Mouse (Mus musculus) liver, adult 2 months (tissue): ENCODE measurements around the gene Vegfd. TPM values are rescaled to one million over a fixed set of nuclear protein-coding genes. Genes with fewer than 3 reads are reported as not detected.
A peak's percentile ranks its signal among the peaks of the same experiment; 100 is the strongest.

Experiments
- DNase-seq: peaks from one replicate; pipeline ENCODE4 v3.0.0-alpha.2; 2011; ENCODE audit warnings: low read depth, low spot score; ENCODE audit errors: extremely low read depth
- H3K27ac ChIP-seq: fragments of 200-500 bp; replicated peaks from 2 replicates; pipeline ENCODE4 v1.5.1; 2012; ENCODE audit warnings: low read depth, mild to moderate bottlenecking, control low read depth, inconsistent platforms, low read length; ENCODE audit not compliant: insufficient read depth
- H3K27me3 ChIP-seq: fragments of 200-500 bp; 2 replicates; pipeline ENCODE4 v1.6.1; 2012; ENCODE audit warnings: mild to moderate bottlenecking, moderate library complexity, low read length, inconsistent platforms; ENCODE audit not compliant: control insufficient read depth, insufficient read depth
- H3K36me3 ChIP-seq: fragments of 200-500 bp; 2 replicates; pipeline ENCODE4 v1.6.1; 2012; ENCODE audit warnings: low read length, inconsistent platforms; ENCODE audit not compliant: control insufficient read depth, insufficient read depth
- H3K4me1 ChIP-seq: fragments of 200-500 bp; 2 replicates; pipeline ENCODE4 v1.6.1; 2011; ENCODE audit warnings: low read length; ENCODE audit not compliant: control insufficient read depth, insufficient read depth
- H3K4me3 ChIP-seq: fragments of 200-500 bp; 2 replicates; pipeline ENCODE4 v1.5.1; 2011; ENCODE audit warnings: low read depth, mild to moderate bottlenecking, control low read depth, low read length, moderate library complexity; ENCODE audit not compliant: insufficient read depth
- H3K79me2 ChIP-seq: fragments of 200-500 bp; 2 replicates; pipeline ENCODE4 v1.6.1; 2012; ENCODE audit warnings: inconsistent platforms, mild to moderate bottlenecking, low read length, moderate library complexity; ENCODE audit not compliant: control insufficient read depth, insufficient read depth
- H3K9ac ChIP-seq: fragments of 200-500 bp; 2 replicates; pipeline ENCODE4 v1.6.1; 2012; ENCODE audit warnings: low read depth, mild to moderate bottlenecking, control low read depth, inconsistent platforms, low read length
- CTCF ChIP-seq: fragments of 200-500 bp; IDR thresholded peaks from 2 replicates; pipeline ENCODE4 v1.5.1; 2011; ENCODE audit warnings: low read depth, low read length, control low read depth
- POLR2A ChIP-seq: fragments of 200-500 bp; IDR thresholded peaks from 2 replicates; pipeline ENCODE4 v1.6.1; 2011; ENCODE audit warnings: low read length, control low read depth; ENCODE audit not compliant: insufficient read depth; ENCODE audit errors: extremely low read depth
- WGBS: fragments of 180-500 bp; shearing (Covaris S2); methylation state at CpG from one replicate; pipeline ENCODE4 v1.1.7; 2018; 5-methylcytosine and 5-hydroxymethylcytosine counted together
- polyA plus RNA-seq: library from polyadenylated mRNA; depleted of rRNA; stranded (reverse); fragments of >200 nt; gene quantifications from 2 replicates; pipeline ENCODE4 v1.2.3, GENCODE M21; 2012; rRNA removed
- total RNA-seq: library from RNA; depleted of rRNA; stranded (reverse); fragments of >200 nt; gene quantifications from 2 replicates; pipeline ENCODE4 v1.2.3, GENCODE M21; 2014; rRNA removed

The Vegfd gene
- total and polyA plus RNA-seq, 2 experiments: 1.0 to 1.2 TPM

- no peaks in the 10 kb centered on the region for H3K79me2 ChIP-seq
These were observed 68.1 kb downstream of the Vegfd start for GRCm38 (mm10) chrX:164441306-164441705.

GRCm38 (mm10) chrX:164445601-164446000, 72.4 kb downstream of the Vegfd start:
- DNase-seq: peak; percentile 68
- WGBS: 37% methylated on average over 12 of the region's 12 CpGs
- Histone ChIP-seq H3K9ac (no peak overlapping the region), H3K27me3 (no peaks in the 10 kb centered on the region), H3K27ac (no peak overlapping the region), H3K4me3 (no peak overlapping the region), H3K79me2 (no peaks in the 10 kb centered on the region), H3K4me1 (peaks cover 2% of the 10 kb centered on the region; the same call in 1 of the 2 replicates), H3K36me3 (no peaks in the 10 kb centered on the region)
- TF ChIP-seq POLR2A: no peak
- no peak for TF ChIP-seq CTCF

More at GRCm38 (mm10) chrX:164441306-164441705, 68.1 kb downstream of the Vegfd start:
- H3K27me3 ChIP-seq: no peaks in the 10 kb centered on the region
- H3K27ac ChIP-seq: no peak overlapping the region
- H3K9ac ChIP-seq: no peak overlapping the region
- peaks cover 2% of the 10 kb centered on the region; the same call in 1 of the 2 replicates for H3K4me1 ChIP-seq
- TF ChIP-seq CTCF (no peak), POLR2A (no peak)
- no peak overlapping the region for H3K4me3 ChIP-seq
- WGBS: 96% methylated on average over 3 of the region's 3 CpGs
- H3K36me3 ChIP-seq: no peaks in the 10 kb centered on the region
- DNase-seq: no peak

- Histone ChIP-seq H3K79me2 (no peaks in the 10 kb centered on the region), H3K27ac (no peak overlapping the region), H3K36me3 (no peaks in the 10 kb centered on the region), H3K9ac (no peak overlapping the region), H3K4me1 (peaks cover 2% of the 10 kb centered on the region; the same call in 1 of the 2 replicates), H3K27me3 (no peaks in the 10 kb centered on the region), H3K4me3 (no peak overlapping the region)
- DNase-seq: no peak
- TF ChIP-seq CTCF (peak; percentile 38; the same call in 1 of the 2 replicates), POLR2A (no peak)
- 65% methylated on average over 10 of the region's 10 CpGs for WGBS
These were observed 73.0 kb downstream of the Vegfd start for GRCm38 (mm10) chrX:164446106-164446551.

- H3K4me3 ChIP-seq: no peak overlapping the region
- no peaks in the 10 kb centered on the region for H3K27me3 ChIP-seq
- 69% methylated on average over 9 of the region's 9 CpGs for WGBS
- H3K79me2 ChIP-seq: no peaks in the 10 kb centered on the region
- H3K9ac ChIP-seq: no peak overlapping the region
- no peak overlapping the region for H3K27ac ChIP-seq
- no peaks in the 10 kb centered on the region for H3K36me3 ChIP-seq
- TF ChIP-seq CTCF (no peak), POLR2A (no peak)
- peaks cover 2% of the 10 kb centered on the region; the same call in 1 of the 2 replicates for H3K4me1 ChIP-seq
- no peak for DNase-seq
These were observed 73.9 kb downstream of the Vegfd start for GRCm38 (mm10) chrX:164446835-164447681.

DNA sequence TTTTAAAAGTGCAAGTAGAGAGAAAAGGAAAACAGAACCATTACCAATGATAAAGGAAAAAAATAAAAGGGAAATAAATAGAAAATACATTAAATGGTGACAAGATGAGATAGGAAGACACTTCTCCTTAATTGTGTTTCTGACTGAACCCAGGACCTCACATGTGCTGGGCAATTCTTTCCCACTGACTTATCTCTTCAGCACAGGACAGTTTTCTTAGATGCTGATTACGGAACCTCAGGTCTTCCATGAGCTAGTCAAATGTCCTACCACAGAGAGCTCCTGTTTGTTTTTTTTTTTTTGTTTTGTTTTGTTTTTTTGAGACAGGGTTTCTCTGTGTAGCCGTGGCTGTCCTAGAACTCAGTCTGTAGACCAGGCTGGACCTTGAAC, 74.5 kb downstream of the Vegfd start:
- no peak overlapping the region for H3K27ac ChIP-seq
- WGBS: 64% methylated on average over 2 of the region's 2 CpGs

DNA sequence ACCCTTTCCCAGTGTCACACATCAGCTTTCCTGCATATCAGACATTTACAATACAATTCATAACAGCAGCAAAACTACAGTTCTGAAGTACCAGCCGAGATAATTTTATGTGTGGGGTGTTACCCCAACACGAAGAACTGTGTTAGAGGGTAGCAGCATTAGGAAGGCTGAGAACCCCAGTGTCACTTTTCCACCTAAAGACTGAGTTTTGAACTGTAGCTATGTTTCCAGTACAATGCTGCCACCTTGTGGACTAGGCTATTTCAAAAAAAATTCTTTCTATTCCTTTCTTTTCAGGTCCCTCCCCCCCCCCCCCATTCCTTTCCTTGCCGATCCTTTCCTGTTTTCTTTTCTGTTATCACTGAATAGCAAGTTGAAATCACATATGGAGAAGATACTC, 76.0 kb downstream of the Vegfd start:
- Histone ChIP-seq H3K4me1 (peaks cover 2% of the 10 kb centered on the region; the same call in 1 of the 2 replicates), H3K27ac (no peak overlapping the region), H3K79me2 (no peaks in the 10 kb centered on the region), H3K9ac (no peak overlapping the region), H3K27me3 (no peaks in the 10 kb centered on the region), H3K36me3 (no peaks in the 10 kb centered on the region), H3K4me3 (no peak overlapping the region)
- DNase-seq: peak; percentile 50
- 9% methylated on average over 3 of the region's 3 CpGs for WGBS
- TF ChIP-seq CTCF: peak; percentile 46
- TF ChIP-seq POLR2A: no peak

More for the DNA sequence above, 74.5 kb downstream of the Vegfd start:
- H3K27me3 ChIP-seq: no peaks in the 10 kb centered on the region
- H3K36me3 ChIP-seq: no peaks in the 10 kb centered on the region
- DNase-seq: no peak
- TF ChIP-seq CTCF (no peak), POLR2A (no peak)
- no peaks in the 10 kb centered on the region for H3K79me2 ChIP-seq
- no peak overlapping the region for H3K4me3 ChIP-seq
- no peak overlapping the region for H3K9ac ChIP-seq
- peaks cover 2% of the 10 kb centered on the region; the same call in 1 of the 2 replicates for H3K4me1 ChIP-seq

Other genes with a start within 250 kb of the Vegfd start
- 0.18 and 0.47 TPM in 2 replicates for gene Ace2, start 234.0 kb upstream of the Vegfd start, total RNA-seq
- gene Ace2, start 234.0 kb upstream of the Vegfd start, polyA plus RNA-seq: 0.10 and 0.23 TPM in 2 replicates
- 0.27 and 0.28 TPM in 2 replicates for gene Bmx, start 115.2 kb upstream of the Vegfd start, total RNA-seq
- 0.09 TPM in 1 of 2 replicates, not detected in the other for gene Bmx, start 115.2 kb upstream of the Vegfd start, polyA plus RNA-seq
- gene Pir, start 104.0 kb upstream of the Vegfd start, total RNA-seq: 17.6 and 24.6 TPM in 2 replicates
- 16.0 and 16.3 TPM in 2 replicates for gene Pir, start 104.0 kb upstream of the Vegfd start, polyA plus RNA-seq
- gene Piga, start 46.4 kb downstream of the Vegfd start, total RNA-seq: 3.3 and 3.6 TPM in 2 replicates
- 1.7 and 2.0 TPM in 2 replicates for gene Piga, start 46.4 kb downstream of the Vegfd start, polyA plus RNA-seq
- gene Asb11, start 63.6 kb downstream of the Vegfd start, total RNA-seq: 0.09 TPM in 1 of 2 replicates, not detected in the other
- not detected in 2 replicates for gene Asb11, start 63.6 kb downstream of the Vegfd start, polyA plus RNA-seq
- not detected in 2 replicates for gene Asb9, start 132.9 kb downstream of the Vegfd start, total RNA-seq
- not detected in 2 replicates for gene Asb9, start 132.9 kb downstream of the Vegfd start, polyA plus RNA-seq